Mouse (Mus musculus) thymus, postnatal 4 days (tissue): ENCODE data around the gene Mon2.
"Not testable (repeated sequence)": the region's sequence is repeated elsewhere in the genome, so short reads cannot be mapped to it uniquely, and the experiment has no call there.

Experiments used
- DNase-seq: peaks from one replicate; pipeline ENCODE4 v3.0.0; 2021

Gene Mon2

GRCm38 (mm10) chr10:123056463-123056862, 19.8 kb downstream of the Mon2 start:
- DNase-seq, result no peak

GRCm38 (mm10) chr10:123055205-123056000, 20.9 kb downstream of the Mon2 start:
- no peak for DNase-seq

DNA sequence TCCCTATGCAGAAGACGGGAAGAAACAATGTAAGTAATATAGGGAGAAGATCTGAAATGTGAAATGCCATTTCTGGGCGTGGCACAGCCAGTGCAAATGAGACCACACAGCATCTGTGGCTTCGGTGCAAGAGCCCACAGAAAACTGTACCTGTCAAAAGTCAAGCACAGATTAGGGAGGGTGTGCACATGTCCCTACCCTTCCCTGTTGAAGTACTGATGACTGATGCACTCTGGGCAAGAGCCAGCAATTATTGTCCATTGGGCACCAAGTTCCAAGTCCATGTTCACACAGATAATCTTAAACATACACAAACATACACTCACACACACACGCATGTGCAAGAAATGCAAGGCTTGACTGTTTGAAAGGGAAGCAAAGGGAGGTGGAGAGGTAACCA, 22.7 kb downstream of the Mon2 start:
- no peak for DNase-seq

GRCm38 (mm10) chr10:123052021-123052420, 24.3 kb downstream of the Mon2 start:
- no peak for DNase-seq

DNA sequence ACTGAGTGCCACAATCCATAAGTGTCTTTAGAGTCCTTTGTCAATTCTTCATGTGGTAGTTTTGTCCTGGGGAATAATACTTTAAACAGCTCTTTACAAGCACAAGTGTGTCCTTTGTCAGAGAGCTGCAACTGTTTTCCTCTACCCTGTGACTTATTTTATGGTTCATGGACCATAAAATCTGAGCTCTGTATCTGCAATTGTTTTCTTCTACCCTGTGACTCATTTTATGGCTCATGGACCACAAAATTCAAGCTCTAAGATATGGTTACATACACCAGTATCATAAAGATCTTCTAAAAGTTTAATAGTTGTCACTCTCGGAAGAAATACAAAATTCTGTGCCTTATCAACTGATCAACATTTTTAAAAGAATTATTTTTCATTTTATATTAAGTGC, 27.6 kb downstream of the Mon2 start:
- no peak for DNase-seq

- DNase-seq, result no peak
Measured at GRCm38 (mm10) chr10:123039936-123040335, 36.4 kb downstream of the Mon2 start.

GRCm38 (mm10) chr10:123032078-123032646, 44.1 kb downstream of the Mon2 start:
- DNase-seq, result no peak

DNA sequence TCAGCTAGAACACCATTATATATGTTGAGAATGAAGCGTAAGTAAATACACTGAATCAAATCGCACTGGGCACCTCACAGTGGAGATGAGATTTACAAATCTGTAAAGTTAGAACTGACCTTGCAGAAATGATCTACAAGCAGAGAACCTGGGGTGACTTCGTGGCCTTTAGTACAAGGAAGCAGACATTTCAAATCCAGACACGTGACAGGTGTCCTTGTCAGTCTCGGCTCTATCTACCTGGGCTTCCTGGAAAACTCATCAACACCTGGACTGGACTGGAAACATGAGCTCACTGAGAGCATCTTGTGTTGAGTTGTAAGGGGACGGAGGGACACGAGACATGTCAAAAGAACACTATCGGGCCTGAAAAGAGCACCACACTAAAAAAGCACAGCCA, 44.9 kb downstream of the Mon2 start:
- DNase-seq, result no peak

DNA sequence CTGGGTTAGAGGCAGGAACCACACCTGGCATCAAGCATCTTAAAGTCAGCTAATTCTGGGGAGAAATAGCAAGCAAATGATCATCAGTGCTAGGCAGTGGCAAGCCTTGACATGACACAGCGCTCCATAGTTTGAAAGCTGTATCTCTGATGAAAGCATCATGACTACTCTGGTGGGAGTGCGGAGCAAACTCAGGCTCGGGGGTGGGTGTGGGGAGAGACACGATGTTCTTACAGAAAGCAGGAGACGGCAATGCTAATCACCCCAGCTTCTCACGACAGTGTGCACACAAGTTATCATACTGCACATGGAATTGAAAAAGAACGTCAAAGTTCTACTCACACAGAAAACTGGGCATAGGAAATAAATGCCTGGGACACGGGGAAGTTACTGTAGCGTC, 45.7 kb downstream of the Mon2 start:
- DNase-seq, result no peak

DNA sequence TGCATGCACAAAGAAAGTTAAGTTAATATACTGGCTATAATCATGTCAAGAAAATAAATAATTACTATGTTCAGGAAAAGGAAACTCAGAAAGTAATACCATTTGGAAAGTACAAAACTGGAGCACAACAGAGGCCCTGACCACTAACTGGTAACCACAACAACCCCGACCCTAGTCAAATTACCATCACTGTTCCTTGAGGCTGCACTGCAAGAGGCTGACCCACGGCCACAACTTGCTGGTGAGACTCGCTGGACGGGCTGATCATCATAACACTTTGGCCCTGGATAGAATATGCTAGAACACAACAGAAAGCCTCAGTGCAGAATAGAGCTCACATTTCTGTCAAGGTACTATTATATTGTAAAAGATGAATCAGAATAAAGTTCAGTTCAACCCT, 47.4 kb downstream of the Mon2 start:
- DNase-seq, result no peak

DNA sequence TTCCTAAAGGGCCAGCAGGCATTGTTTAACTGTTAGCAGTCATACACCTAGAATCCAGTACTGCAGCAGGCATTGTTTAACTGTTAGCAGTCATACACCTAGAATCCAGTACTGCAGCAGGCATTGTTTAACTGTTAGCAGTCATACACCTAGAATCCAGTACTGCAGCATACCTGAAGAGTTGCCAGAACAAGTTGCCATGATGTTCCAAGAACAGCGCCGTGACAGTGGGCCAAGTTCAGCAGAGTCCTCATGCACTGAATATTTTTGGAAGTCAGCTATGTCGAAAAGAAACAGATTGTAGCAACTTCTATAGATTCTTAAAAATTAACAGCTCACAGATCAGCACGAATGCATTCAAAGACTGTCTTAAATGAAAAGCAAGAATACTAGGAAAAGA, 49.6 kb downstream of the Mon2 start:
- DNase-seq, result not testable (repeated sequence)

DNA sequence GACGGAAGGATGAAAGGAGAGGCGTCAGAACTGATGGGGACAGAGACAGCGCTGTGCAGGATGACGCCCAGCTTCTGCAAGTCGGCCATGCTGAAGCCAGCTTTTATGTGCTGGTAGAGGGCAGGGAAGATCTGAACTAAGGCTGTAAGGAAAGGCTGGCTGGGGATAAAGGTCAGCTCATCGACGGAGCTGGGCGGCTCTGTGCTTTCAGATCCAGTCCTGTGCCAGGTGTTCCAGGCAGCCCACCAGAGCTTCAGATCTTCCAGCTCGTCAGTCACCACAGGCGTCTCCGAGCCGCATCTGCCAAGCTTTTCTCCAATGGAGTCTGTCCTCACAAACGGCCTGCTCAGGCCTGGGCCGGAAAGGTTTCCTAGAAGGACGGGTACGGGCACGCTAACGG, 62.9 kb downstream of the Mon2 start:
- DNase-seq, result no peak

DNA sequence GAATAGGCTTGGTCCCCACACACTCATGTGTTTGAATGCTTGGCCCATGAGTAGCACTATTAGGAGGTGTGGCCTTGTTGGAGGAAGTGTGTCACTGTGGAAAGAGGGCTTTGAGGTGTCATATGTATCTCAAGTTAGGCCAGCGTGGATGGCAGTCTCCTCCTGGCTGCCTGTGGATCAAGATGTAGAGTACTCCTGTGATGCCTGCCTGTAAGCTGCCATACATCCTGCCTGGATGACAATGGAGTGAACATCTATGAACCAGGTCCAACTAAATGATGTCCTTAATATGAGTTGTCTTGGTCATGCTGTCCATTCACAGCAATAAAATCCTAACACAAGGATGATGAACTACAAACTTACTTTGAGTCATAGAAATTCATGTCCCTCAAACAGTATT, 64.9 kb downstream of the Mon2 start:
- DNase-seq, result no peak

DNA sequence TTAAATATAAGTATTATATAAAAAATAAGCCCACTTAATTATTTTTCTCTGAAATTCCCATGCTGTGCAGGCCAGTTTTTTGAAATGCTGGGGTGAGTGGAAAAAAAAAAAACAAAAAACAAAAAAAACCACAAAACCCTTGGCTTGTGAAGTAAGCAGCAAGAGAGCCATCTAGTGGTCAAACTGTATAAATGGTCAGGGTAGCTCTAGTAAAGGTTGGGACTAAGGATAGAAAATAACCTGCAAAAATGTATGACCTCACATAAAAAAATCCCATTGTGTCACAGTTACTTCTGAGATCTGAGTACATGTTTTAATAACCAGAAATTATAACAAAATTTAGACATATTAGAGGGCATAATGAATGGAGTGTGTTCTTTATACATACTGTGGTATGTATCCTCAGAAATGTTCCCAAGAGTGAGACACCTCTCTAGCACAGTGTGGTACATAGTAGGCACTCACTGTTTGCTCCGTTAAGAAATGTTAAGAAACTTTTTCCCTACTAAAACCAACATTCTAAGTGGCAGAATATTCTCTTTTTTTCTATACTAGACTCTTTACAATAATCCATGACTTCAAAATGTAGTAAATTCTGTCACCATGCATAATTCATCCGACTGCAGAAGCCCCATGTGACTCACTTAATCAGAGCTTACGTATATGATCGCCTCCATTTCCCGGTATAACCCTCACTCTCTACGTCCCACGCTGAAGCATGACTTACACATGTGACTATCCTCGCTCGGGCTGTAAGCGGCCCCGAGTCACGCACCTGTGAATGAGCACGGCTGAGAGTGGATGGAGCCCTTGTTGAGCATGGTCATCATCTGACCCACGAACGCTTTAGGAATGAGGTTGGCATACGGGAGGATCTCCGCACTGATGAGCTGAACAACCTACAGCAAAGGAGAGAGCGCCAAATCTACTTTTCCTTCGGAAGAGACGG, 70.8 kb downstream of the Mon2 start:
- DNase-seq, result no peak

DNA sequence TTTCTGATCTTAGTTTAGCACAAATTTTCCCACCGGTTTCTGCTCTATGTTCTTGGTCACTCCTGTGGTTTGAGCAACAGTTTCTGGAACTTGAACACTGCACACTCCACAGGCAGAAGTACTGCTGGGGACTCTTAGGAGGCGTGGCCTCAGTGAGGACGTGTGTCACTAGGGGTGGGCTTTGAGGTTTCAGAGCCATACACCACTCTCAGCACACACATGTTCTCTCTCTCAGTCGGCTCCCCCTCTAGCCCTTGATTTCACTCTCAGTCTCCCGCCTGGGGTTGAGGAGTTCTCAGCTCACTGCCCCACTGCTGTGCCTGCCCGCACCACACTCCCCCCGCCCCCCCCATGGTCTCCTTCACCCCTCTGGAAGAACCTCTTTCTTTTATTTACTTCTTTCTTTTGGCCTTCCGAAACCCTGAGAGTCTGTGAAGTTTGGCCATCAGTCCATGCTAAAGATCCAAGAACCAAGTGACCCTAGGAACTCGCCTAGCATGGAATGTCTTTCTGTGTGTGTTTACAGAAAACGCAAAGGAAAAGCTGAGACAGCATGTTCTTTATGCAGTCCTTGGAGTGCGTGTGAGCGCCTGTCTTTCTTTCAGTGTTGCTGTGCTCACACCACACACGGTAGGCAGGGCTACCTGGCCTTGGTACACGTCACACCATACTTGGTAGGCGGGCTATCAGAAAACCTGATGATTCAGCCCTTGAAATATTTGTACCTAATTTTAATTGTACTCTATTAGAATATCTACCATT, 71.6 kb downstream of the Mon2 start:
- no peak for DNase-seq

DNA sequence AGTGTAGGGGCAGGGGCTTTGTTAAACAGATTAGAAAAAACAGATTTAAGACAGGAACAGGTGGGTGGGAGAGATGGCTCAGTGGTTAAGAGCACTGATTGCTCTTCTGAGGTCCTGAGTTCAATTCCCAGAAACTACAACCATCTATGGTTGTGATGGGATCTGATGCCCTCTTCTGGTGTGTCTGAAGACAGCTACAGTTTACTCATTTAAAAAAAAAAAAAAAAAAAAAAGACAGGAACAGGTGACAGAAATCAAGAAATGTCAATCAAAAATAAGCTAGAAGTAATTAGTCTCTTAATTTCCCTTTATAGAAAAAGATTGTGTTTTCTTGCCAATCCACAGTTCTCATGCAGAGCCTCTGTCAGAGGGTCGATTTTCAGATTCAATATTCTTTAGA, 74.3 kb downstream of the Mon2 start:
- no peak for DNase-seq

- no peak for DNase-seq
Measured at GRCm38 (mm10) chr10:123001363-123001762, 74.9 kb downstream of the Mon2 start.

GRCm38 (mm10) chr10:122999356-122999755, 76.9 kb downstream of the Mon2 start:
- DNase-seq, result no peak

- DNase-seq, result no peak
Measured at GRCm38 (mm10) chr10:122997852-122998251, 78.5 kb downstream of the Mon2 start.

GRCm38 (mm10) chr10:122994402-122995107, 81.8 kb downstream of the Mon2 start:
- no peak for DNase-seq

DNA sequence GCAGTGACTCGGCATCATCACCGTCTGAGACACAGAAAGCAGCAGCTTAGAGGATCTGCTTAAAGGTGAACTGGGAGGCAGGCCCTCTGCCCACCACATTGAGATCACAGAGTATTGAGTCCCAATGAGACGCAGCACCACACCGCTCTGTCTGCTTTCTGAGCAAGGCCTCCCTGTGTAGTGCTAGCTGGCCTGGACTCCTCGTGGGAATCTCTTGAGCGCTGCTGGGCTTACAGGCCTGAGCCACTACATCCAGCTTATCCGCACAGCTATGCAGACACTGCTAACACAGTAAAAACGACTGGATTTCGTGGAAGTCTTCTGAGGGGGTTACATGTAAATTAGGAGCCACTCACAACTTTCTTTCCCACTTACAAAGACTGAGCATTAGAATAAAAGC, 84.7 kb downstream of the Mon2 start:
- no peak for DNase-seq

- no peak for DNase-seq
Measured at GRCm38 (mm10) chr10:122991053-122991452, 85.3 kb downstream of the Mon2 start.
